Mouse (Mus musculus): ENCODE data around the gene Gm10912.

- no peak for TF ChIP-seq MAX (IDR thresholded peaks at IDR 0.05; ENCODE audit: low read depth)
- no peak for TF ChIP-seq SRF (IDR thresholded peaks at IDR 0.05; ENCODE audit: control insufficient read depth, insufficient read length, low read depth)
- TF ChIP-seq POLR2A (IDR thresholded peaks at IDR 0.05; ENCODE audit: insufficient read length, low read depth) = no peak
- no peak for TF ChIP-seq USF1 (IDR thresholded peaks at IDR 0.05; ENCODE audit: low read depth)
- TF ChIP-seq POLR2AphosphoS2 (IDR thresholded peaks at IDR 0.05; ENCODE audit: insufficient read length, low read depth) = no peak
- no peak for TF ChIP-seq MYOD1 (IDR thresholded peaks at IDR 0.05; ENCODE audit: control insufficient read depth in 1 of 3, insufficient read length in 2 of 3, low read depth in 2 of 3)
- no peak for TF ChIP-seq E2F4 (IDR thresholded peaks at IDR 0.05; ENCODE audit: insufficient read depth)
- TF ChIP-seq TCF12 (IDR thresholded peaks at IDR 0.05; ENCODE audit: insufficient read depth, poor library complexity, severe bottlenecking) = no peak
- no peak for TF ChIP-seq REST (IDR thresholded peaks at IDR 0.05; ENCODE audit: insufficient read depth, insufficient read length)
Measured at GRCm38 (mm10) chr2:104104800-104105199, 39.2 kb downstream of the Gm10912 start.

Data from myocyte (in vitro differentiated cells).